Mouse (Mus musculus): ENCODE measurements around the gene Usp48. TPM values are rescaled to one million over a fixed set of nuclear protein-coding genes. Genes with fewer than 3 reads are reported as not detected.
A peak's percentile ranks its signal among the peaks of the same experiment; 100 is the strongest.
"Not testable (repeated sequence)": the region's sequence is repeated elsewhere in the genome, so short reads cannot be mapped to it uniquely, and the experiment has no call there.

Gene Usp48
- total RNA-seq (2015) = 68.3 and 70.4 TPM in 2 replicates
- 65.5 and 77.5 TPM in 2 replicates for total RNA-seq (2017)

DNA sequence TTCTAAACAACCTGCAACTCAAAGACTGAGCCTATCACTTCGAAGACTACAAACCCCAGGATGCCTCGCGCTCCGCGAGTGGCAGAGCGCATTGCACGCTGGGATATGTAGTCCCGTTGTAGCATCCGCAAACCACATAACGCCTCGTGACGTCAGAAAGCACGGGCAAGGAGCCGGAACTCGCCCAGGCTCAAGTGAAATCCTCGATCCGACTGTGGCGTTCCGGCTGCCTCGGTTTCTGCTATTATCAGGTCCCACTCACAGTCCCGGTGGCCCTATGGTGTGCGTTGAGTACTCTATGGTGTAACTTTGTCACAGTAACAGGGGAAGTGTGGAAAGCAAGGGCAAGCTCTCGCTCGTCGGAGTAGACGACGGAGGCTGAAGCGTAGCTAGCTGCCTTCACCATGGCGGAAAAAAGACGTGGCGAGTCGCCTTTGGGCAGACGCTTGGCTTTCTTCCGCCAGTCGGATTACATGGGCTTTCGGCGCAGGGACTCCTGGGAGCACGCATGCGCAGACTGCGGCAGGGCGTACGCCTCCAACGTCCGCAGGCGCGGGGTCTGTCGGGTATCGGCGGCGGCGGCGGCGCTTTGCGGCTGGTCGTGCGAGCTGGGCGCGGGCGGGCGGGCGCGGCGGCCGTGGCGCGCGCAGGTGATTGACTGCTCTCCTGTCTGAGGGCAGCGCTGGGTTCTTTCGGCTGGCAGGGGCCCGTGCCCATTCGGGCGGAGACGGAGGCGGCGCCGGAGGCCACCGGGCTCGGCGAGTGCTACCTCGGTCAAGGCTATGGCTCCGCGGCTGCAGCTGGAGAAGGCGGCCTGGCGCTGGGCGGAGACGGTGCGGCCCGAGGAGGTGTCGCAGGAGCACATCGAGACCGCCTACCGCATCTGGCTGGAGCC lies at the start of gene Usp48:
Gene Usp48 (plus strand): TSS at position 155 of the 895 bp plus-strand sequence.
- ATAC-seq (ENCODE audit: poor library complexity, severe bottlenecking) = peak; percentile 92

DNA sequence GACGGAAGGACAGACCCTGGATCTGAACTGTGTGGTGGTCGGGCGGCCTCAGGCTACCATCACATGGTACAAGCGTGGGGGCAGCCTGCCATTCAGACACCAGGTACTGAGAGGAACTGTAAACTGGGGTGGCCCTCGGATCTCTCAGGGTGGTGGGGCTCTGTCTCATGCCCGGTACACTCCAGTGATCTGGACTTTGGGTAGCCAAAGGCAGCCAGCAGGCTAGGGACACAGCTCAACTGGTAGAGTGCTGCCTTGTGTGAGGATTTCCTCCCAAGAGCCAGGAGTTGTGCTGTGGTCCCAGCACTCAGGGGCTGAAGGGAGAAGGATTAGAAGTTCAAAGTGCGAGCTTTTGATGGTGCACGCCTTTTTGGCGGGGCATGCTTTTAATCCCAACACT lies 48.0 kb upstream of the Usp48 start:
- no peak for ATAC-seq (ENCODE audit: poor library complexity, severe bottlenecking)

DNA sequence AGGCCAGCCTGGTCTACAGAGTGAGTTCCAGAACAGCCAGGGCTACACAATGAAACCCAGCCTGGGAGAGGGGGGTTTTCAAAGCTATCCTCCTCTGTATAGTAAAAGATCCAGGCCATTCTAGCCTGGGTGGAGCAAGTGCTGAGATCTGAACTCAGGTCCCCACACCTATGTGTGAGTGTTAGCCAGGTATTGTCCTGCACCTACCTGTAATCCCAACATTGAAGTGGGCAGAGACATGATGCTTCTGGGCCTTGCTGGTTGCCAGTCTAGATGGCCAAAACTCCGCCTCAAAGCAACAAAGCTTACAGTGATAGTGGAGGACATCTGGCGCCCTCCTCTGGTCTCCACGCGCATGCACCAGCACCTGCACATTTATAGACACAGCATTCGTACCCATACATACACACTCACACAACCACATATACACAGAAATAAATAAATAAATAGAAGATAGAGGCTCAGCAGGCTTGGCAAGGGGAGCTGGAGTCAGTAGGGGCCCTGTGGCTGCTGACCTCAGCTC lies 47.5 kb upstream of the Usp48 start:
- ATAC-seq (ENCODE audit: poor library complexity, severe bottlenecking) = no peak

DNA sequence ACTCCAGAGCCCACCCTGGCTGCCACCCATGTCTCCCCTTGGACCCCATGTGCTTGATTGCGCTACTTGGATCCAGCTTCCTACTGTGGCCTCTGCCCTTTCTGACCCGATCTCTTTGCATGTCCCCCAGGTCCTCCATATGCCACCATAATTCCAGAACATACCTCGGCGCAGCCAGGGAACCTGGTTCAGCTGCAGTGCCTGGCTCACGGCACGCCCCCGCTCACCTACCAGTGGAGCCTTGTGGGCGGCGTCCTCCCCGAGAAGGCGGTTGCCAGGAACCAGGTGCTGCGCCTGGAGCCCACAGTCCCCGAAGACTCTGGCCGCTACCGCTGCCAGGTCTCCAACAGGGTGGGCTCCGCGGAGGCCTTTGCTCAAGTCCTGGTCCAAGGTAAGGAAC lies 40.1 kb upstream of the Usp48 start:
- ATAC-seq (ENCODE audit: poor library complexity, severe bottlenecking) = no peak

DNA sequence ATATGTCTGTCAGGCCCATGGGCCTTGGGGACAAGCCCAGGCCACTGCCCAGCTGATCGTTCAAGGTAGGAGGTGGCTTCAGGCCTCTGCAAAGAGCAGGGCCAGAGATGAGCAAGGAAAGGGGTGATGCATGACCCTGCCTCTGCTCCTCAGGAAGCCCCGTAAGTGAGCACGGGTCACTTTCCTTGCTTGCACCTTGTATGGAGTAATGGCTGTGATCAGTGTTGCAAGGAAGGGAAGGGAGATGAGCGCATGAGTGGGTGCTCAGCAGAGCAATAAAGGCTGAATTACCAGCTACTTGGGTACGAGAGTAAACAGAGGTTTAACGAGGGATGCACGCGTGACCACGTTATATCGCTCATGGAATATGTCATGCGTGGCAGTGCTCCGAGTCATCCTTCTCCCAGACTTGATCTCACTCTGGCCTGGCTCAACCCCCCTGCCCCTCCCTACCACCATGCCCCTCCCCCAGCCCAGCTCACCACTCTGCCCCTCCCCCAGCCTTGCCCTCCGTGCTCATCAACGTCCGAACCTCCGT lies 36.8 kb upstream of the Usp48 start:
- ATAC-seq (ENCODE audit: poor library complexity, severe bottlenecking) = no peak

DNA sequence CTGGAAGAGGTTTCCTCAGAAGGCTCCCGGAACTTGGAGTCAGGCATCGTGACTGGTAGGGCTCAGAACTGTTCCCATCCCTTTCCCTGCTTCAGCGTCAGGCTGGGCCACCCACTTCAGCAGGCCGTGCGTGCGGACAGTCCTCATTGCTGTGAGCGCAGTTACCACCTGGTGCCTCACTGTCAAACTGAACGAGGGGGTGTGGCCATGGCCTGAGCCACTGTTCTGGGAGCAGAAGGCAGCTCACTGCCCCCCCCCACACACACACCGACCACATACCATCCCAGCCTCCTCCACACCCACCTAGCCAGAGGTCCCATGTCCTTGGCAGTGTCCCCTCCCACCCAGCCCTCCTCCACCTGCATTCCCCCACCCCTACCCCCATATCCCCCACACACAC lies 23.7 kb upstream of the Usp48 start:
- ATAC-seq (ENCODE audit: poor library complexity, severe bottlenecking) = no peak

DNA sequence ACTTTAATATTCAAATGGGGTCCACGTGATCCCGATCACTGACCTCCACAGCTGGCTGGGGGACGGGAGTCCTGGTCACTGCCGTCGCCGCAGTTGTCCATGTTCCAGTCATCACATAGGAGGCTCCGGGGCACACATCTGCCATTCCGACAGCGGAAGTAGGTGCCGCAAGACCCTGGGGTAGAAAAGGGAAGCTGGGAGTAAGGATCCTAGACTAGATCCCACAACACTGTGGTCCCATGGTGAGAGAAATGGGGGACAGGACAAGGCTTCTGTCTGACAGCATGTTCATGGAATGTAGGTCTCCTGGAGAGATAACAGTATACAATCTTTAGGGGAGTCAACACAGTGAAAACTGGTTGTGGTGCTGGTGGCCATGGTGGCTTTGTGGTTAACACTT lies 19.1 kb upstream of the Usp48 start, which contains the start of gene Ldlrad2:
Gene Ldlrad2 (minus strand): TSS at position 101 of the 400 bp plus-strand sequence.
- no peak for ATAC-seq (ENCODE audit: poor library complexity, severe bottlenecking)

DNA sequence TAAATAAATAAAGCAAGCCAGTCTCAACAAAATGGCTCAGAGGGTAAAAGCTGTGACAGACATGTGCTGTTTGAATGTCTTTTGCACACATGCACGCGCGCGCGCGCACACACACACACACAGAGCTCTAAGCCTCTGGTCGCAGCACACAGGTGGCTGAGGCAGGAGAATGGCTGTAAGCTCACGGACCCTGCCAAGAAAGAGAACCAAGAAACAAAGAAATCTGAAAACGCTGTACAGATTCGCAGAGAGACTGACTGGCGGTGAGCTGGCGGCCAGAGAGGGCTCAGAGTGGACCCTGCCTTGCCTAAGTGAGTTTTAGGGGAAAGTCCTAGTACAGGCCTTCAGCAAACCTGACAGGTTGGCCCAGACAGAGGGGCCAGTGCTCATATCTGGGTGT lies 16.1 kb upstream of the Usp48 start:
- no peak for ATAC-seq (ENCODE audit: poor library complexity, severe bottlenecking)

DNA sequence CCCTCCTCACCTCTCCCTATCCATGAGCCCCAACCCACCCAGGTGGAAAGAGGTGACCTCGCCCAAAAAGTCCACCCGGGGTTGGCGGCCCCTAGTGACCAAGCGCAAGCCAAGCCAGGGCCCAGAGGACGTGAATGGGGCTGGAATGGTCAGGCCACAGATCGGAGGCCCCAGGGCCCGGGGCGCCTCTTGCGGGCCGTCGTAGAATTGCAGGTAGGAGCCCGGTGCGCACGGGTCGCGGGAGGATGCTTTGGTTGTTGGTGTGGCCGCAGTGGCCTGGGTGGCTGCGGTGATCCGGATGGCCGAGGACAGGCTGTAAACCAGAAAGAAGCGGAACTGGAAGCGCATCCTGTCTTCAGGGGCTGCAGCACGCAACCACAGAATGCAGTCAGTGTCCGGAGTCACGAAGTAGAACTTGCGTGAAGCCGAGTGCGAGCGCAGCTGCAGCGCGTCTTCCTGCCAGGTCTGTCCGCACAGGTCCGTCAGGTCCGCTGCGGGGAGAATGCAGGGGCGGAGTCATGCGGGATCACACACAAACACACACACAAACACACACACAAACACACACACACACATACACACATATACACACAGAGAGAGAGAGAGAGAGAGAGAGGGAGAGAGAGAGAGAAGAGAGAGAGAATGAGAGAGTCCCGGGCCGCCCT lies 15.2 kb upstream of the Usp48 start:
- ATAC-seq (ENCODE audit: poor library complexity, severe bottlenecking) = peak; percentile 89

DNA sequence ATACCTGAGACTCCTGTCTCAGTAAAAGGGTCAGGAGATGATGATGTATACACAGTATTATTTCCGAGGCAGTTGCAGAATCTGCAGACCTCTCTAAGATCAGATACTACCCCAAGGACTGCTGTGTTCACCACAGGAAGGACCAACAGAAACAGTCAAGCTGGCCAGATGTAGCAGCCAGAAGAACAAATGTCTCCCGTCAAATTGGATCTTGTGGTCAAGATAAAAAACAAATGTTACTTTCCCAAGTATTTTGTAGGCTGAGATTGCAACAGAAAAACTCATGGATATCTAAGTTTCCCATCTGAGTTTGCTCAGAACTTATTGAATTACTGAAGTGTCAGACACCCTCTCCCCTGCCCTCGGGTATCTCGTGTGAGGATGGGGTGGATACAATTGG lies 13.8 kb upstream of the Usp48 start:
- no peak for ATAC-seq (ENCODE audit: poor library complexity, severe bottlenecking)

DNA sequence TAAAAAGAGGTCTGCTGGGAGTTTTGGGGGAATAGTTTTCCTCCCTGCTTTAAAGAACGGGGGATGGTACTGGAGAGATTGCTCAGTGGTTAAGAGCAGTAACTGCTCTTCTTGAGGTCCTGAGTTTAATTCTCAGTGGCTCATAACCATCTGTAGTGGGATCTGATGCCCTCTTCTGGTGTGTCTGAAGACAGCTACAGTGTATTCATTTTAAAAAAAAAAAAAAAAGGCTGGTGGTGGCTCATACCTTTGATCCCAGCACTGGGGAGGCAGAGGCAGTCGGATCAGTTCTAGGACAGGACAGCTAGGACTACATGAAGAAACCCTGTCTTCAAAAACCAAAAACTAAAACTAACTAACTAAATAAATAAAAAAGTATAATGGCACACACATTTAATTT lies 13.3 kb upstream of the Usp48 start:
- ATAC-seq (ENCODE audit: poor library complexity, severe bottlenecking) = no peak

DNA sequence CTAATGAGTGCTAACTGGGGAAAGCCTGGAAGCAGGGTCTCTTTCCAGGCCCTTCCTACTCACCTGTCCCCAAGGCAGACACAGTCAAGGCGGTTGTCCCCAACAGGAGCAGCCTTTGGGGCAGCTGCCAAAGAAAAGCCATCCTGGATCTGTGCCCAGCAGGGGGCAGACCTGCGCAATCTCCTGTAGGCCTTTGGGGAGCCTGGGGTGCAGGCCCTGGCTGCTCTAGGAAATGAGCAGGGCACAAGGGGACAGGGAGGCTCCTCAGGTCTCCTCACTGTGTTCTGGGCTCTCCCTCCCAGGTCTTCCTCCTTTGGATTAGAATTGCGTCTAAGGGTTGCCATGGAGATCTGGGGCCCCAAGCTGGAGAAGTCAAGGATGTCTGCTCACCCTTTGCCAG lies 11.7 kb upstream of the Usp48 start:
- ATAC-seq (ENCODE audit: poor library complexity, severe bottlenecking) = peak; percentile 54; the same call in 1 of the 2 replicates

DNA sequence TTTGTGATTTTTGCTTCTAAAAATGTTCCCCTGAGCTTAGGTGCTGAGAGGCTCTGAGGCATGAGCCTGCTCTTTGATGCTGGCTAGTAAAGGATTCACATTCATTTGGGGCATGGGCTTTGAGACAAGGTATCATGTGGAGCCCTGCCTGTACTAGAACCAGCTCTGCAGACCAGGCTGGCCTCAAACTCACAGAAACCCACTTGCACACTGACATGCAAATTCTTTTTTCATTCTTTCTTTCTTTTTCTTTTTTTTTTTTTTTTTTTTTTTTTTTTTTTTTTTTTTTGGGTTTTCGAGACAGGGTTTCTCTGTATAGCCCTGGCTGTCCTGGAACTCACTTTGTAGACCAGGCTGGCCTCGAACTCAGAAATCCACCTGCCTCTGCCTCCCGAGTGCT lies 4.5 kb upstream of the Usp48 start:
- ATAC-seq (ENCODE audit: poor library complexity, severe bottlenecking) = not testable (repeated sequence)

DNA sequence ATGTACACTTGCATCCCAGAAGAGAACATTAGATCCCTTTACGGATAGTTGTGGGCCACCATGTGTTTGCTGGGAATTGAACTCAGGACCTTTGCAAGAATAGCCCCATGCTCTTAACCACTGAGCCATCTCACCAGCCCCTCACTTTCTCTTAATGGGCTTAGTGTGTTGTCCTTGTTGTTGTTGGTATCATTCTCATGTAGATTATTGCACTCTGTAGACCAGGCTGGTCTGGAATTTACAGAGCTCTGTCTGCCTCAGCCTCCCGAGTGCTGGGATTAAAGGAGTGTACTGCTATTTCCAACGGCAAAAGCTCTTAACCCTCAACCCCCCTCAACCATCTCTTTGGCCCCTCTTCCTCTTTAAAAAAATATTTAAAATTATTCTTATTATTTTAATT lies 4.0 kb upstream of the Usp48 start:
- no peak for ATAC-seq (ENCODE audit: poor library complexity, severe bottlenecking)

DNA sequence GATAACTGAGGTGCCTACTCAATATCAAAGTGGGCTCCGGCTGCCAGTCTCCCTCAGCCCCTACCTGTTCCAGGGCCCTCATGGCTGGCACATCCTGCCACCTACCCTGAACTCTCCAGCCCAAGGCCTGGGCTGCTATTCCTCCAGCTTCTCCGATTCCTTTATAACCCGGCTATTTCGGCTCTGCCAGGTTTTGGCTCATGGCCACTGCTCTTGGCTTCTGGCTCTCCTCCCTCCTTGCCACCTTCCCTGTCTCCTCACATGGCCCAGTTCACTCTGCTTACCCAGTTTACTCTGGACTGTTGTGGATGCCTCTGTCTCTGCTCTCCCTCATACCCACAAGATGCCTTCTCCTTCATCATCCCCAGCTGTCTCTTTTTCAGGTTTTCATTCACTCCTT lies 2.6 kb upstream of the Usp48 start:
- no peak for ATAC-seq (ENCODE audit: poor library complexity, severe bottlenecking)

DNA sequence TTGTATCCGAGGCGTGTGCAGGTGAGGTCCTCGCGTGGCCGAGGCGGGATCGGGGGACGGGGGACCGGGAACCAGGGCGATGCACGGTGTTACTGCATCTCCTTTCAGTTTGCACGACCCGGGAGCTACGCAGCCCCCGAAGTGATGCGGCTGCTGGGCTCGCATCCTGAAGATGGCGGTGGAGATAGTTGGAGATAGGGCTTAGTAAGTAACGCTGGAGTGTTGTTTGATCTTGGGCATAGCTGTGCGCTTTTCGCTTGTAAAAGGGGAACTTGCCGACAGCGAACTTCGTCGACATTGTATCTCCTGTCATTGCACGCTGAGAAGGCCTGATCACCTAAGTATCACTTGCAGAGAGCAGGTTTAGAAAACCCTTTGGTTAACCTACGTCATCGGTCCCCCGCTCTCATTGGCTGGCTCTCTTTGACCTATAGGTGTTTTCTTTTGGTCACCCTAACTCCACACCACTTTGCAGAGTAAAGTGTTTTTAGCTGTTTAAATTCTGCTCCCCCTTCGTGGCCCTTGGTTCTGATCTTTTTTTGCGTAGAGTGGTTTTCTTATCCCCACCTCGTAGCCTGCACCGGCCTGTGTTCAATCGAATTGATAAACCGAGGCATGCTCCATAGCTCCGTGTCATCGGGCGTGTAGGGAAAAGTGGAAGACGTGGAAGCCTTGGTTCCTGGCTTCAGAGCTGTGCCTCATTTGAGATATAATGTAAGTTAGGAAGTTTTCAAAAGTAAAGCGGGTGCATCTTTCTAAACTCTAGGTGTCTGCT lies 1.1 kb downstream of the Usp48 start:
- ATAC-seq (ENCODE audit: poor library complexity, severe bottlenecking) = peak; percentile 34

DNA sequence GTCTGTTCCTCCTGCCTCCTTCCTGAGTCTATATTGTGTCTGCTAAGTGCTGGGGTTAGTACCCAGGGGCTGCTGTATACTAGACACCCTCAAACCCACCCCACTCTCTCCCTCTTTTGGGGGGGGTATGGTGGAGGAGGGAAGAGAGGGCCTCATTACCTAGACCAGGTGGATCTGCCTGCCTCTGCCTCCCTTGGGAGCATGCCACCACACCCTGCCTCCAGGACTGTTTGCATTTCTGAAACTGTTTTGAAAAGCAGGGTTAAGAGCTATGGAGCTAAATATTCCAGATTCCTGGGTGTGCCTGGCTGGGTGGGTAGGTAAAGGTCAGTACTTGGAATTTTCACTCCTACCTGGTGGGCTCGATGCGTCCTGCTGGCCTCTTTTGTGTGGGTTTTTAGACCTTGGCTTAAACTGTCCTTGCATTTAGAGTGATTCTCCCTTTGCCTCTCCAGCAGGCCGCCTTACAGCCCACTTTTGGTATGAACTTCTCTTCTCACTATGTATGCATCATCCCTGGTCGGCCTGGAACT lies 3.6 kb downstream of the Usp48 start:
- no peak for ATAC-seq (ENCODE audit: poor library complexity, severe bottlenecking)

DNA sequence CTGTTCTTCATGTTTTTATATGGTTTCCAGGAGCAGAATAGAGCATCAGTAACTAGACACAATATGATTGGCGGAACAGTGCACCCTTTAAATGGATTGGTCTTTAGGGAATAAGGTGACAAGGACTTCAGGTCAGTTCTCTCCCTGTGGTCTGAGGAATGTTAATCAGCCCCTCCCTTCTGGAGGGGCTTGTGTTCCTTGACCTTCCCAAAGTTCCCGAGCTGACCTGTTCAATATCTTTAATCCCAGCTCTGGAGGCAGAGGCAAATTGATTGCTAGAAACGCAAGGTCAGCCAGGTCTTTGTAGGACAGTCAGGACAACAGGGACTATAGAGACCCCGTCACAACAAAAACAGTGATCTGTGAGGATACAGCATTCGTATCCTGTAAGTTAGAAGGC lies 5.0 kb downstream of the Usp48 start:
- ATAC-seq (ENCODE audit: poor library complexity, severe bottlenecking) = no peak

DNA sequence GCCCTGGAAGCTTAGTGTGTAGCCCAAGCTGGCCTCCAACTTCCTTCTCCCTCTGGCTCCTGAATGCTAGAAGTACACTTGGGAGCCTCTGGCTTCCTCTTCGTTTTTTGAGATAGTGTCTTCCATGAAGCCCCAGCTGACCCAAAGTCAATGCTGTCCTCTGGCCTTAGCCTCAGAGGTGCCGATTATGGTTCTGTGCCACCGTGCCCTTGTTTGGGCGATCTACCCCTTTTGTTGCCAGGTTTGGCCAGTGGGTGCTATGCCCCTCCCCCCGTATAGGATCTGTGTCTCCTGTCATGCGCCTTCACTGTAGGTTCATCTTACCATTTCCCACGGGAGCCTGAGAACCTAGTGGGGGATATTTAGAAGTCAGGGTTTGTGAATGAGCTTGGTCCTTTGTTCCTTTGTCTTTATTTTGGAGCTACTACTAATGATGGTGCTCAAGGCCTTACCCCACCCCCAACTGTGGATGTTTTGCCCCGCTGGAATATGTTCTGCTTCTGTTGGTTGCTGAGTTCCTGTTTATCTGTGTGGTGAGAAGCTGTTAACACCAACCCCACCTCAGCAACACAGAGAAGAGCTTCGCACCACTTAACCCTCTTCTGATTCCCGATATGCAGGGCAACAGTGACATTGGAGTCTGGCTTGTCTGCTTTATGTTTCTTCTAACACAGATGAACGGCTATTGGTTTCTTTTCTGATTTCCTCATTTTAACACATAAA lies 10.1 kb downstream of the Usp48 start:
- ATAC-seq (ENCODE audit: poor library complexity, severe bottlenecking) = peak; percentile 64

DNA sequence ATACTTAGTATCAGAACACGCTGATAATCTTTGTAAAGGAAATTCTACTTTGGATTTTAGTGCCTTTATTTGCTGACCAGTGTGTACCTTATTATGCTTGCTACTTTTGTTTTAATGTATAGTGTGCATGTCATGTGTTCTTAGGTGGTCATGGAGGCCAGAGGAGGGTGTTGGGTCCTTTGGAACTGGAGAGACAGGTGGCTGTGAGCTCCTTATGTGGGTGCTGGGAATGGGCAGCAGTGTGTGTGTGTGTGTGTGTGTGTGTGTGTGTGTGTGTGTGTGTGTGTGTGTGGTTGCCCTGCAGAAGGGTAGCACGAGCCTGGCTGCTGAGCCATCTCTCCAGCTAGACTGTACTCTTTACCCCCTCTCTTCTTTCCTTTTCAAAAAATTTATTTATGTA lies 13.5 kb downstream of the Usp48 start:
- ATAC-seq (ENCODE audit: poor library complexity, severe bottlenecking) = no peak
